Mouse (Mus musculus): Measurements from ENCODE around the gene Mansc4.

GRCm38 (mm10) chr6:147085398-147086040, 1.3 kb downstream of the Mansc4 start:
- TF ChIP-seq CTCF (IDR thresholded peaks at IDR 0.05; ENCODE audit: low read depth, low read length) (no peak), POLR2A (IDR thresholded peaks at IDR 0.05; ENCODE audit: insufficient read depth, low read length) (no peak), EP300 (IDR thresholded peaks at IDR 0.05; ENCODE audit: insufficient read depth, low read depth, low read length) (no peak)

All from ES-Bruce4 (cell line).